Mouse (Mus musculus) urinary bladder, adult 2 months (tissue): ENCODE results near the gene Sorcs2. TPM values are rescaled to one million over a fixed set of nuclear protein-coding genes. Genes with fewer than 3 reads are reported as not detected.
A peak's percentile ranks its signal among the peaks of the same experiment; 100 is the strongest.

Source experiments
- DNase-seq: peaks from one replicate; pipeline ENCODE4 v3.0.0; 2022; ENCODE audit warnings: low spot score
- polyA plus RNA-seq: library from polyadenylated mRNA; depleted of rRNA; stranded (reverse); fragments of >200 nt; gene quantifications from 2 replicates; pipeline ENCODE4 v1.2.3, GENCODE M21; 2012; rRNA removed

The Sorcs2 gene
- polyA plus RNA-seq, 1 experiment = 15.8 TPM

DNA sequence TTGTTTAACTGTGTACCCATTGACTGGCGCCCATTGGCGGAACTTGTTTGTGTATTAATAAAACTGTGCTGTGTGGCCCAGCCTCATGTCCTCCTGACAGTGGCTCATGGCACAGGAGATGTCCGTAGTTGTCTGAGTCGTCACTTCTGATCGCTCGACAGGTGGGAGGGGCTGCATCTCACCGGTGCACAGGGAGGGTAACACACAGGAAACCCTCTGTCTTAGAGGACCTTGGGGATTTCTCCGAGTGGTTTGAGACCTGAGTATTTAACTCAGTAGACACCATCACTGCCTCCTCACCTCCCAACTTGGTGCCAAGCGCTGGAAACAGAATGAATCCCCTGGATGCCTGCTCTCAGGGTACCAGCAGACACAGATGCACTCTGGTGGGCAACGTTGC lies 394.1 kb downstream of the Sorcs2 start:
- no peak for DNase-seq

DNA sequence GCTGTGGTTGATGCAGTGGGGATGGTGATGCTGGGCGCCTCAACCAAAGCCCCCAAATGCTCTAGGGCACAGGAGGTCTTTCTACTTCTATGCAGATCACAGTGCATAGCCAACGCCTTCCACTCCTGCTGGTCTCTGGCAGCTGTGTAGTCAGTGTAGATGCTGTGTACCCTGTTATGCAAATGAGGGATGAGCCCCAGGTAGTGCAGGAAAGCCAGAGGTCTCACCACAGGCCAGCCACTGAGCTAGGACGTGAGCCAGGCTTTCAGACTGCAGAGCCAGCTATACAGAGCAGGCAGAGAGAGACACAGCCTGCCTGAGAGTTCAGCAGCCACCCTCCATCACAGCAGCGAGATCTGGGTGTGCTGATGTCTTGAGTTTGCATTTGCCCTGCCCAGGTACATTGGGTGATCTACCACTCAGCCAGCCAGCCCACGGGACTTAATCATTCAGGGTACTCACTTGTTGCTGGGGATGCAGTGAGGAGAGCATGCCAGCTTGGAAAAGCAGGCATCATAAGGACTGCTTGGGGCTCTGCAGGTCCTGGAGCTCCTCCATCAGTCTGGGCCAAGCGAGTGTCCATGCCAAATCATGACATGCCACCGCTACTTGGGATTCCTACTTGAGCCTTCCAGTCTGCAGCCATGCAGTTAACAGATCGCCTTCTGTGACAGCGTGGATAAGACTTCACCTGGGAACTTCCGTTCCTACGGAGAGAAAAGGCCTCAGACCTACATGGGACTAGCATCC lies 407.8 kb downstream of the Sorcs2 start:
- DNase-seq = no peak

DNA sequence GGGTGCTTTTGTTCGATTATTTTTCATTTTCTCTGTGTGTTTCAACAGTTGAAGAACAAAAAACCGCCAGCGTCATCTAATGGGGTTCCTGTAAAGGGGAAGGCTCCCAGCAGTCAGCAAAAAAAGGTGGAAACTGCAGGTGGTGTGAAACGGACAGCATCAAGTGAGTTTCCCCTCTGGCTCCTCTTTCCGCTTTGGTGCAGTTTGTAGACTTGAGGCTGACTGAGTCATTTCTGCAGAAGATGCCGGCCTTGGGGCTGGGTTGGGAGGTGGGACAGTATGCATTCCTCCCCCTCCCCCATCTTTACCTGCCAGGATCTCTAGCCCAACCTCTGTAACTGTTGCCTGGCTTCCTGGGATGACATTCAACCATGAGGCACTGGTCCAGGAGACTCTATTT lies 408.4 kb downstream of the Sorcs2 start:
- no peak for DNase-seq

DNA sequence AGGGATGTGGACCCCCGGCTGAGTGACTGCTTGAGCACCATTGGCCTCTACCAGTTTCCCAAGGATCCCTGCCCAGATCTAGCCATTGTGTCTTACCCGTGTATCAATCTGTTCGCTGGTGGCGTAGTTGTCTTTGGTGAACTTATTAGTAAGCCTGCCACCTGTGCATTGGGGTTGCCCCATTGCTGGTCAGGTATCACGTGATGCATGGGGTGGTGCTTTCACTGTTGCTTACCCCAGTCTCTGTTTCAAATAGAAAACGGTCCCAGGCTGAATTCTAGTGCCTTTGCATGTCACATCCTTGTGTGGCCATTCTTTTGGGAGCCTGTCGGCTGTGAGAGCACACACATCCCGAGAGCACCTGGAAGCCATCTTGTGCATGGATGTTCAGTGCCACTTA lies 409.9 kb downstream of the Sorcs2 start:
- no peak for DNase-seq

DNA sequence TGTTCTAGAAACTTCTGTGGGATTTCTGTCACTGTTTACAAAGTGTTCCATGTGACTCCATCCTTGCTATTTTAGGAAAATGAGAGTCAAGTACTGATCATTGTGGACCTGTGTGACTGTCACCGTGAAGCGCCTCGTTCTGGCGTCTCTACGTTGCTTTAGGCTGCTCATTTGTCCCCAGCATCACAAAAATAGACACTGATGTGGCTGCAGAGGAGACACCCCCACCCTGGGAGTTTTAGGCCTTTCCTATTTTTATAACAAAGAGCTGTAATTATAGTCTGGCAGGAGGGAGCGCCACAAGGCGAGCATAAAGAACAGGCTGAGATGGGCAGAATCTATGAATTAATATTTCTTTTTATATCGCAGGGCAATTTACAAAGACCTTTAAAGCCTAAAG lies 412.3 kb downstream of the Sorcs2 start:
- no peak for DNase-seq

DNA sequence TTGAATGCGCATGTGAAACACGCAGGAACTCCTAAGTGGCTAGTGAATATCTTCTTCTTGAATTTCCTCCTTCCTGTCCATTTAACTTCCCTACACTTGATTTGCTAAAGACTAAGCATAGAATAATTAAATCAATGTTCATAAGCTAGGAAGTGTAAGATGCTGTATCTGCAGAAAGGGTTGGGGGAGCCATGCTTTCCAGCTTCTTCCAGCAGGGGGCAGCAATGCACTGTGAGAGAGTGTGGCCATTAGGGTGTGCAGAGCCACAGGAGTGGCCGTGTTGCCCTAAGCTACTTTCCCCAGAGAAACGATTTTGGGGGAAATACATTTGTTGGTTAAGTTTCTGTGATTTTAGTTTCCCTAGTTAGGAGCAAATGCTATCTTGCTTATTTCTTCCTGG lies 416.0 kb downstream of the Sorcs2 start:
- peak; percentile 60 for DNase-seq

DNA sequence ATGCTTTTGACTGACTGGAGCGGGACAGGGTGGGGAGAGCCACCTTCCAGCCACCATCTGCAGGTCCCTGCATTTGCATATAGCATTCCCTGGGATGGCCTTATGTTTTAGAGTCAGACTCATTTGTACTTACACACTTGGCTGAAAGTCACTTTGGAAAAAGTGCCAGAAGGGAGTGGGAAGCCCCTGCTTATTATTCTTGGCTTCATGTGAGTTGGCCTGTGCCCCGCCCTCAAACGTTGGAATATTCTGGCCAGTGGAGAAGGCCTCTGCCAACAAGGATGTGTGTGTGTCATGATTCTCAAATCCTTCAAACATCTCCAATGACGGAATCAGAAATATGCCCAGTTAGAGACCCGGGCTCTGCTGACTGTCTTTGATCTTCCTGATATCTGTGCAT lies 416.6 kb downstream of the Sorcs2 start:
- no peak for DNase-seq

DNA sequence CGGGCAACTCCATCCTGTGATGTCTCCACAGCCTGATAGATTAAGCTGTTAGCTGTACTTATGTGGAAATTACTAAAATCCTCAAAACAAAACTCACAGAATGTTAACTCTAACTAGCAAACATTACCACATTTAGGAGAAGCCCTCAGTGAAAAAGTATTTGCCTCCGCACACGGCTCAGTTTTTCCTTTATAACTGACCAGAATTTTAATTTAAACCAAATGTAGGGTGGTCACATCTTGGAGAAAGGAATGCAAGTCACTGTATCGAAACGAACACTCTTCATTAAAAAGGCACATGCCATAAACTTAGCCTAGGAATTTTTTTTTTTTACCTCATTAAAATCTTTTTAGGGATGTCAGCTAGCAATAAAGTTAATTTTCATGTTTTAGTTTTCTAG lies 417.4 kb downstream of the Sorcs2 start:
- DNase-seq = no peak

DNA sequence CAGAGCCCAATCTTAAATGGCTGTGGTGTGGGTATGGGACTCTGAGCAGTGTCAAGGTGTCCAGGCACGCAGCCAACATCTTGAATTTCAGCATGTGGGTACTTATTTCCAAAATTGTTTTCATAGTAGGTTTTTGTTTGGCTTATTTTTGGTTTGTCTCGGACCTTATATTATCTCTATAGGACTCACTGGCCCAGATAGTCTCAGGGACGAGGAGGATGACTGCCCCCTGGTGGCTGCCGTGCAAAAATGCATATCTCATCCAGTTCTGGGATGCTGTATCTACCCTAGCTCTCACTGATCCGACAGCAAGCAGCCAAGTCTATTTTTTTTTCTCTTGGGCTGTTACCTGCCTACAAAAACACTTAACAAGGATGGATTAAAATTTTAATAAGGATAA lies 422.3 kb downstream of the Sorcs2 start:
- peak; percentile 55 for DNase-seq

DNA sequence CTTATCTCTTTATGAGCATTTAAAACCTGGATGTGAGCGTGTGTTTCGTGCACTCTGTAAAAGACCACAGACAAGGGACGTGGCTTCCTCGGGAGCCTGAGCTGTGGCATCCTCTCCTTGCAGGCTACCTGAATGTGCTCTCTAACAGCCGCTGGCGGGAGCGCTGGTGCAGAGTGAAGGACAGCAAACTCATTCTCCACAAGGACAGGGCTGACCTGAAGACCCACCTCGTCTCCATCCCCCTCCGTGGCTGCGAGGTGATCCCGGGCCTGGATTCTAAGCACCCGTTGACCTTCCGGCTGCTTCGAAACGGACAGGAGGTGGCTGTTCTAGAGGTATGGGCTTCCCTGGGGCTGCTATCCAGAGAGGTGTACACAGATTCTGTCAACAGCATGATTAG lies 423.7 kb downstream of the Sorcs2 start:
- no peak for DNase-seq

DNA sequence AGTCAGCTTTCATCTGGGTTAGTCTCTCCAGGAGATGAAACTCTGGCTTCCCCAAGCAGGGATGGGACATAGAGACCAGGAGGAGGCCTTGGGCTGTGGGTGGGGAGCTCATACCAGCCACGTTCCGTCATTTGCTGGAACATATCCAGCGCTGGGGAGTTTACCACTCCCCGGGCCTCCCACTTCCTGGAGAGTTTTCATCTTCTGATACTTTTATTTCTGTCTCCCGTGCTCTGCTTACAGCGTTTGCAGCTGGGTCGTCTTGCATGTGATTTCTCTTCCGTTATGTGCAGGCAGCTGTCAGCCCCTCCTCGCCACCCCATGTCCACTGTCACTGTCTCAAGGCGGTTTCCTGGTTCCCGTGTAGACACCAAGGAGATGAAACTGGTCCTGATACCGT lies 424.1 kb downstream of the Sorcs2 start:
- DNase-seq = no peak

DNA sequence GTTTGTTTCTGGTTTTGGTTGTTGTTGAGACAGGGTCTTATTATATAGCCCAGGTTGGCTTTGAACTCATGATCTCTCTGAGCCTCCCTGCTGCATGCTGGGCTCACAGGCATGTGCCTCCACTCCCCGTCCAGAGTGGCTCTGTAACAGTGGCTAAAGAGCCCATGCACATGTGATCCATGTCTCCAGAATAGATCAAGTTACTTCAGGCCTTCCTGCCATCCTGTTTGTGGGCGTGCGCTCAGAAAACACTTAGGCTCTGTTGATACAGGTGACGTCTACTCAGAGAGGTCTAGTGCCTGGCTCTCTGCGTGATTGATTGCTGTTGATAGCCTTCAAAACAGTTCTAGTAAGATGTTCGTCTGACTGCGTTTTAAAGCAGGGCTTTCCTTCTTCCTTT lies 425.2 kb downstream of the Sorcs2 start:
- DNase-seq = no peak

DNA sequence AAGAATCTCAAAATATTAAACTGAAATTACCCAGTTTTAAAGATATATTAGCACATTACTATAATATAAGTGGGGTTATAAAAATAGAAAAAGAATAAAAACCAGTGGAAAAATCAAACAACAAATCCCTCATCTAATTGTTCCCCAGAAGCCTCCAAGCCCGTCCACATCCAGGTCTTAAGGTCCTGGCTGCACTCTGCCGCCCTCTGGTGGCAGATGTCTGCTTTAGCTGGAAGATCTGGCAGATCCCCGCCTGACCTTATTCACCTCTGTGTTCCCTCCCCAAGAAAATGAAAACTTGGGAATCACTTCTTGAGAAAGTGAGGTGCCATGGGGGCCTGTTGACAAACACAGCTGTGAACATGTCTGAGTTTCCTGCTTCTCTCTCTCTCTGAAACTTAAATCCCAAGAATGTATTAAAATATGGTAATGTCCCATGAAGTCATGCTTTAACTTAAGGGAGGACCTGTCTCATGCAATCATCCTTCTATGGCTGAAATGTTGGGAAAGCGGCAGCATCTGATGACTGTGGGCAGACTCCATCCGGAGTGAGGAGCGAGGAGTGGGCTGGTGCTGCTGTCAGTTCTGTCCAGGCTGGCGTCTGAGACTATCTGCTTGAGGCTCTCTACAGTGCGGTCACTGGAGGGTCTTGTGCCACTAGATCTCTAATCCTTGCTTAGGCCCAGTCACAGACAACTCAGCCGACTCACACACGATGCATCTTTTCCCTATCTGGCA lies 425.9 kb downstream of the Sorcs2 start:
- DNase-seq = peak; percentile 58

DNA sequence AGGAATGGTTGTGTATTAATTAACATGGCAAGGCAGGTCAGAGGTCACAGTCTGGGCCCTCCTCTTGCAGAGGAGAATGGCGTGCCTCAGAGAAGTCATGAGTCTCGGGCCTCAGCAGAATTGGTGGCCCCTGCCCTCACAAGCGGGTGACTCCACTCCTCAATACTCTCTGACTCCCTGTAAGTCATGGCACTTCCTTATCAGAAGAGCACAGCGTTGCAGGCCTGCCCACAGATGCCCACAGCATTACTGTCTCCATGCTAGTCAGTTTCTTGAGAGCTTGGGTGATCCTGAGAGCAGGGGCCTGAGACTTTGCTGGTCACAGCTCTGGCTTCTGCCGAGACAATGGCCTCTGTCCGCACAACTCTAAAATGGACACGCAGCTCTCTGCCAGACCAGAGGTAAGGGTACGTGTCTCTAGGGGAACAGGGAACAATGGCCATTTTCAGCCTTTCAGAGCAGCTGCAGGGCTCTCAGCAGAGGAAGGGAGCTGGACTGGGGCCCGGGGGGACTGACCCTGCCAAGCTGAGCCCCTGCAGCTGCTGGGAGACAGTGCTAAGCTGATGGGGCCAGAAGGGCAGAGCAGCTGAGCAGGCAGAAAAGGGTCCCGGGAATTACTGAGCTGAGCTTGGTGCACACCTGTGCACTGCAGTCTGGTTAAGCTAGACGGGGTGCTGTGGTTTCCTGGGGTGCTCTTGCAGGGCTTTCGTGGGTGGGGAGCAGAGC lies 427.4 kb downstream of the Sorcs2 start:
- DNase-seq = no peak

DNA sequence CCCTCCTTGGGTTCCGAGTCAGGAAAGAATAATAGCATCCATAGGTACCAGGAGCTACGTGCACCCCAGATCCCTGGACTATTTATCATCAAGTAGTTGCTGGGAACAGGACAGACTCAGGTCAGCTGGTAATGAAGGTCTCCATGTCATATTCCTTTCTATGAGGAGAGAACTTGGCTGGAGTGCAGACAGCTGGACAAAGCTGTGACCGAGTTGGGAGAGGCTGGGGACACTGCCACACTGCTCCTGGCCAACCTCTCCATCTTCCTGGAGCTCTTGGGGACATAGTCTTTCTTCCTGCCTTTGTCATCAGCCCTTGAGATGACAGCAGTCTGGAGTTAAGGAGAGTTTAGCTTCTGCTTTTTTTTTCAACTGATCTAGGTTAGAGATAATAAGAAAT lies 428.1 kb downstream of the Sorcs2 start:
- no peak for DNase-seq

Other genes with a start within 250 kb of the Sorcs2 start
- 11.9 and 14.4 TPM in 2 replicates for gene Psapl1, start 194.1 kb downstream of the Sorcs2 start, polyA plus RNA-seq
- gene Grpel1, start 66.9 kb upstream of the Sorcs2 start, polyA plus RNA-seq = 25.3 and 32.5 TPM in 2 replicates
- 12.6 and 14.3 TPM in 2 replicates for gene Tada2b, start 86.1 kb upstream of the Sorcs2 start, polyA plus RNA-seq
- gene Ccdc96, start 86.4 kb upstream of the Sorcs2 start, polyA plus RNA-seq = 0.17 and 0.32 TPM in 2 replicates
- 22.2 and 22.5 TPM in 2 replicates for gene Tbc1d14, start 195.1 kb upstream of the Sorcs2 start, polyA plus RNA-seq